Mouse (Mus musculus) liver, adult 2 months (tissue): ENCODE measurements around the gene Trpt1.

ENCODE experiments used
- CTCF ChIP-seq: fragments of 200-500 bp; IDR thresholded peaks from 2 replicates; pipeline ENCODE4 v1.5.1; 2011; ENCODE audit warnings: low read depth, low read length, control low read depth
- POLR2A ChIP-seq: fragments of 200-500 bp; IDR thresholded peaks from 2 replicates; pipeline ENCODE4 v1.6.1; 2011; ENCODE audit warnings: low read length, control low read depth; ENCODE audit not compliant: insufficient read depth; ENCODE audit errors: extremely low read depth

DNA sequence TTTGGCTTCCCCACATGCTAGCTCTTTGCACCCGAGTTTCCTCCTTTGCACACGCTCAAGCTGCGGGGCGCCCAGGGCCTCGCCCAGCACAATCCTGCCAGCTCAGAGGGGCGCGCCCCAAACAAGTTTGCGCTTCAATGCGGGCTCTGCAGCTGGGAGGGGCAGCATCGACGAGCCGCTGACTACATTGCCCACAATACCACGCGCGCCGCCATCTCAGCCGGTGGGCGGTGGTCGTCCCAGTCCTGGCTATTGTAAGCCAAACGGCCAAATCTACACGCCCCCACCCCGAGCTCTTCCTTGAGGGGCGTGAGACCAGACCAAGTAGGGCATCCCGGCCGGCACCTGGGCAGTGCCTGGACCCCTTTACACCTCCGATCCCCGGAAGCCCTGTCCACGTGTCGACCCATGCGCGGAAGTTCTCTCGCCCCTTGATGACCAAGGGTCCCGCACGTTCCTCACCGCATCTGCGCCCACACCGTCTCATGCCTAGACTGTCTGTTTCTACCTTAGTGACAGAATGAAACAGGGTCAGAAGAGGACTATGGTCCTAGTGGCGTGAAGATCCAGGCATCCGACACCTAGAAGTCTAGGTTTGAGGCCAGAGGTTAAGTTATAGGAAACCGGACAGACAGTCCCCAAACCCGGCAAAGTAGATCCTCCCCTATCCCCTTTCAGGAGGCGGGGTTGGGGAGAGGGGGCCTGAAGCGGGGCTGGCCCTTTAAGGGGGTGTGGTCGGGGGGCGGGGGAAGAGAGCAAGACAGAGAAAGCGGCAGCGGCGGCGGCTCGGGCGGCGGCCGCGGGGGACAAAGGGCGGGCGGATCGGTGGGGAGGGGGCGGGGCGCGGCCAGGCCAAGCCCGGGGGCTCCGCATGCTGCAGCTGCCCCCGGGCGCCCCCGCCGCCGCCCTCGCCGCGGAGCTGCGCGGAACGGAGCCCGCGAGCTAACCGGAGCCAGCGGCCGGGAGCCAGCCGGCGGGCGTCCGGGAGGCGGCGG is 21.4 kb upstream of the Trpt1 start, which contains the start of gene Ppp1r14b:
- no peak for TF ChIP-seq POLR2A
- no peak for TF ChIP-seq CTCF
